Mouse (Mus musculus) stomach, postnatal 0 days (tissue): ENCODE results near the gene Yars. TPM values are rescaled to one million over a fixed set of nuclear protein-coding genes. Genes with fewer than 3 reads are reported as not detected.

Experiments used
- ATAC-seq: fragments of 200-750 bp; cut with Nextera tagmentation; 2 replicates; pipeline ENCODE4 v1.8.0; 2017; ENCODE audit not compliant: low FRiP score, low TSS enrichment
- DNase-seq: peaks from one replicate; pipeline ENCODE4 v3.0.0-alpha.2; 2016; ENCODE audit warnings: low spot score
- H3K27ac ChIP-seq: fragments of 300-500 bp; sonication (generic); replicated peaks from 2 replicates; pipeline ENCODE4 v1.5.1; 2014; ENCODE audit warnings: mild to moderate bottlenecking, control low read depth
- H3K27me3 ChIP-seq: fragments of 300-500 bp; sonication (generic); 2 replicates; pipeline ENCODE4 v1.6.1; 2014; ENCODE audit warnings: low read length; ENCODE audit not compliant: control insufficient read depth, insufficient read depth
- H3K36me3 ChIP-seq: fragments of 300-500 bp; sonication (generic); 2 replicates; pipeline ENCODE4 v1.6.1; 2014; ENCODE audit warnings: low read length, mixed read lengths; ENCODE audit not compliant: control insufficient read depth, insufficient read depth
- H3K4me1 ChIP-seq: fragments of 300-500 bp; sonication (generic); replicated peaks from 2 replicates; pipeline ENCODE4 v1.6.1; 2014; ENCODE audit warnings: antibody characterized with exemption; ENCODE audit not compliant: control insufficient read depth, insufficient read depth
- H3K4me2 ChIP-seq: fragments of 300-500 bp; sonication (generic); replicated peaks from 2 replicates; pipeline ENCODE4 v1.6.1; 2014; ENCODE audit warnings: low read depth, mild to moderate bottlenecking, control low read depth, moderate library complexity
- H3K4me3 ChIP-seq: fragments of 300-500 bp; sonication (generic); 2 replicates; pipeline ENCODE4 v1.5.1; 2014; ENCODE audit warnings: low read depth, low read length, control low read depth
- H3K9ac ChIP-seq: fragments of 300-500 bp; sonication (generic); 2 replicates; pipeline ENCODE4 v1.6.1; 2014; ENCODE audit warnings: mild to moderate bottlenecking, low read length, control low read depth, mixed read lengths
- H3K9me3 ChIP-seq: fragments of 300-500 bp; sonication (generic); 2 replicates; pipeline ENCODE4 v1.6.1; 2016; ENCODE audit warnings: low read length; ENCODE audit not compliant: control insufficient read depth
- CTCF ChIP-seq: IDR thresholded peaks from 2 replicates; pipeline ENCODE4 v1.5.1; 2016; ENCODE audit warnings: antibody characterized with exemption, low read depth, mild to moderate bottlenecking, moderate library complexity
- EP300 ChIP-seq: optimal IDR thresholded peaks from 2 replicates; pipeline ENCODE3; 2016; ENCODE audit warnings: antibody characterized with exemption
- WGBS: fragments of 180-500 bp; shearing (Covaris S2); extraction: QIAGEN DNeasy Blood & Tissue Kit; methylation state at CpG from one replicate; pipeline ENCODE4 v1.1.7; 2014; 5-methylcytosine and 5-hydroxymethylcytosine counted together
- polyA plus RNA-seq: library from polyadenylated mRNA; unstranded; fragments of >200 nt; fragmentation: Nextera tagmentation; extraction: Ambion mirVana; gene quantifications from 2 replicates; pipeline ENCODE4 v1.2.1, GENCODE M21; 2015

Gene Yars
- polyA plus RNA-seq: 41.3 and 44.2 TPM in 2 replicates

- peak within 1 kb of the TSS; percentile 77 for H3K4me2 ChIP-seq
- no peaks in the 10 kb centered on the region for H3K36me3 ChIP-seq
- H3K9me3 ChIP-seq: no peaks in the 10 kb centered on the region
- TF ChIP-seq CTCF (peak; percentile 59), EP300 (peak; percentile 66)
- peak within 1 kb of the TSS; percentile 85 for H3K9ac ChIP-seq
- peak; percentile 86 for ATAC-seq
- WGBS: under 1% methylated on average over 58 of the region's 58 CpGs
- H3K4me1 ChIP-seq: peaks cover 5% of the 10 kb centered on the region; the same call in 1 of the 2 replicates
- H3K27me3 ChIP-seq: no peaks in the 10 kb centered on the region
- peak; percentile 98 for DNase-seq
- peak within 1 kb of the TSS; percentile 64 for H3K4me3 ChIP-seq
- H3K27ac ChIP-seq: peak within 1 kb of the TSS; percentile 88
Measured at GRCm38 (mm10) chr4:129189542-129190519, at the start of gene Yars, which contains the start of gene S100pbp. Gene Yars (plus strand): TSS chr4:129189760. Gene S100pbp (minus strand): TSS chr4:129189727.

GRCm38 (mm10) chr4:129140808-129141207 is 48.8 kb upstream of the Yars start:
- Histone ChIP-seq H3K4me1 (peaks cover 6% of the 10 kb centered on the region; the same call in 1 of the 2 replicates), H3K4me3 (no peak overlapping the region), H3K27ac (no peak overlapping the region), H3K4me2 (no peak overlapping the region), H3K9ac (no peak overlapping the region), H3K27me3 (no peaks in the 10 kb centered on the region), H3K9me3 (no peaks in the 10 kb centered on the region), H3K36me3 (no peaks in the 10 kb centered on the region)
- ATAC-seq (no peak), DNase-seq (no peak)
- TF ChIP-seq EP300: no peak
- no peak for TF ChIP-seq CTCF
- WGBS: 79% methylated on average over 4 of the region's 4 CpGs

GRCm38 (mm10) chr4:129141560-129142438 is 47.8 kb upstream of the Yars start:
- TF ChIP-seq EP300: no peak
- TF ChIP-seq CTCF: no peak
- Histone ChIP-seq H3K36me3 (no peaks in the 10 kb centered on the region), H3K4me3 (no peak overlapping the region), H3K9ac (no peak overlapping the region), H3K27me3 (no peaks in the 10 kb centered on the region), H3K27ac (no peak overlapping the region; the same call in 1 of the 2 replicates), H3K9me3 (no peaks in the 10 kb centered on the region), H3K4me2 (no peak overlapping the region), H3K4me1 (peaks cover 6% of the 10 kb centered on the region; the same call in 1 of the 2 replicates)
- ATAC-seq (no peak), DNase-seq (no peak)
- 66% methylated on average over 17 of the region's 17 CpGs for WGBS

- Histone ChIP-seq H3K4me2 (no peak overlapping the region), H3K9ac (no peak overlapping the region), H3K4me1 (peaks cover 6% of the 10 kb centered on the region; the same call in 1 of the 2 replicates), H3K27me3 (no peaks in the 10 kb centered on the region), H3K4me3 (no peak overlapping the region), H3K36me3 (no peaks in the 10 kb centered on the region), H3K27ac (no peak overlapping the region), H3K9me3 (no peaks in the 10 kb centered on the region)
- DNase-seq (no peak), ATAC-seq (no peak)
- TF ChIP-seq CTCF (no peak), EP300 (no peak)
- WGBS: 81% methylated on average over 11 of the region's 11 CpGs
Measured at GRCm38 (mm10) chr4:129142439-129143045, 47.0 kb upstream of the Yars start.

- no peak overlapping the region for H3K27ac ChIP-seq
- 78% methylated on average over 5 of the region's 5 CpGs for WGBS
Measured at GRCm38 (mm10) chr4:129143509-129143908, 46.1 kb upstream of the Yars start.

More at GRCm38 (mm10) chr4:129143509-129143908, 46.1 kb upstream of the Yars start:
- Histone ChIP-seq H3K4me3 (no peak overlapping the region), H3K36me3 (no peaks in the 10 kb centered on the region), H3K9me3 (no peaks in the 10 kb centered on the region), H3K4me2 (no peak overlapping the region), H3K4me1 (peaks cover 6% of the 10 kb centered on the region; the same call in 1 of the 2 replicates), H3K27me3 (no peaks in the 10 kb centered on the region), H3K9ac (no peak overlapping the region)
- TF ChIP-seq CTCF (no peak), EP300 (no peak)
- DNase-seq: no peak
- no peak for ATAC-seq
